Mouse (Mus musculus) MEL (cell line): ENCODE results near the gene Cald1. TPM values are rescaled to one million over a fixed set of nuclear protein-coding genes. Genes with fewer than 3 reads are reported as not detected.
A peak's percentile ranks its signal among the peaks of the same experiment; 100 is the strongest.

Experiments
- DNase-seq: peaks from one replicate; pipeline ENCODE4 v3.0.0; 2011; ENCODE audit warnings: low read depth, low spot score
- H3K27ac ChIP-seq: 2 replicates; pipeline ENCODE4 v1.5.1; 2012; ENCODE audit warnings: low read depth, mild to moderate bottlenecking, control low read depth, low read length, moderate library complexity; ENCODE audit not compliant: control insufficient read depth
- H3K27me3 ChIP-seq, 2 experiments: fragments of 150-350 bp in 1 of 2; sonication (generic) in 1 of 2; 2 replicates each; pipeline ENCODE4 v1.6.1; 2012; ENCODE audit warnings: low read length in 2 of 2, mild to moderate bottlenecking in 2 of 2, improper control_type of control experiment in 1 of 2, moderate library complexity in 1 of 2; ENCODE audit not compliant: insufficient read depth in 2 of 2, control insufficient read depth in 1 of 2
- H3K36me3 ChIP-seq, 2 experiments: 2 replicates each; pipeline ENCODE4 v1.6.1; 2012 to 2014; ENCODE audit warnings: low read length in 2 of 2, improper control_type of control experiment in 1 of 2, inconsistent platforms in 1 of 2, mild to moderate bottlenecking in 1 of 2; ENCODE audit not compliant: insufficient read depth in 2 of 2, control insufficient read depth in 1 of 2
- H3K4me1 ChIP-seq, 2 experiments: fragments of 150-350 bp in 1 of 2; sonication (generic) in 1 of 2; 2 replicates each; pipeline ENCODE4 v1.6.1; 2012; ENCODE audit warnings: low read length in 2 of 2, improper control_type of control experiment in 1 of 2, mild to moderate bottlenecking in 1 of 2; ENCODE audit not compliant: insufficient read depth in 2 of 2, control insufficient read depth in 1 of 2
- H3K4me3 ChIP-seq, 2 experiments: fragments of 150-350 bp in 1 of 2; sonication (generic) in 1 of 2; 2 replicates each; pipeline ENCODE4 v1.5.1; 2012; ENCODE audit warnings: low read depth in 2 of 2, low read length in 2 of 2, mild to moderate bottlenecking in 2 of 2, moderate library complexity in 2 of 2, control low read depth in 1 of 2, improper control_type of control experiment in 1 of 2; ENCODE audit not compliant: control insufficient read depth in 1 of 2, insufficient read depth in 1 of 2
- H3K79me2 ChIP-seq: 2 replicates; pipeline ENCODE4 v1.6.1; 2012; ENCODE audit warnings: mild to moderate bottlenecking, low read length, moderate library complexity; ENCODE audit not compliant: control insufficient read depth, poor library complexity, insufficient read depth
- H3K9ac ChIP-seq: 2 replicates; pipeline ENCODE4 v1.6.1; 2012; ENCODE audit warnings: low read depth, mild to moderate bottlenecking, control low read depth, low read length, moderate library complexity; ENCODE audit not compliant: control insufficient read depth, poor library complexity, severe bottlenecking
- H3K9me3 ChIP-seq: fragments of 150-350 bp; sonication (generic); replicated peaks from 2 replicates; pipeline ENCODE4 v1.6.1; 2012; ENCODE audit warnings: mild to moderate bottlenecking, low read length, improper control_type of control experiment, moderate library complexity; ENCODE audit not compliant: insufficient read depth
- BHLHE40 ChIP-seq: IDR thresholded peaks from 2 replicates; pipeline ENCODE4 v1.6.1; 2012; ENCODE audit warnings: low read depth, mild to moderate bottlenecking, inconsistent platforms, low read length, improper control_type of control experiment, borderline replicate concordance
- CHD1 ChIP-seq: IDR thresholded peaks from 2 replicates; pipeline ENCODE4 v1.6.1; 2012; ENCODE audit warnings: low read depth, mild to moderate bottlenecking, inconsistent platforms, low read length, improper control_type of control experiment
- CHD2 ChIP-seq: IDR thresholded peaks from 2 replicates; pipeline ENCODE4 v1.6.1; 2011; ENCODE audit warnings: low read length, improper control_type of control experiment
- CTCF ChIP-seq, 3 experiments: IDR thresholded peaks in 2 of 3; conservative IDR thresholded peaks in 1 of 3; 2 replicates each; pipeline ENCODE4 v1.5.1; 2011 to 2012; ENCODE audit warnings: low read length in 3 of 3, low read depth in 2 of 3, mild to moderate bottlenecking in 2 of 3, improper control_type of control experiment in 1 of 3, inconsistent platforms in 1 of 3, mixed read lengths in 1 of 3, moderate library complexity in 1 of 3; ENCODE audit not compliant: control insufficient read depth in 1 of 3, insufficient read depth in 1 of 3, poor library complexity in 1 of 3, severe bottlenecking in 1 of 3
- ELF1 ChIP-seq: IDR thresholded peaks from 2 replicates; pipeline ENCODE4 v1.6.1; 2014; ENCODE audit warnings: low read depth, mild to moderate bottlenecking, inconsistent platforms, low read length, improper control_type of control experiment, moderate library complexity
- ETS1 ChIP-seq: IDR thresholded peaks from 2 replicates; pipeline ENCODE4 v1.6.1; 2012; ENCODE audit warnings: low read depth, mild to moderate bottlenecking, inconsistent platforms, low read length, improper control_type of control experiment, moderate library complexity
- GABPA ChIP-seq: IDR thresholded peaks from 2 replicates; pipeline ENCODE4 v1.6.1; 2012; ENCODE audit warnings: low read depth, mild to moderate bottlenecking, inconsistent platforms, low read length, improper control_type of control experiment, moderate library complexity
- HCFC1 ChIP-seq: IDR thresholded peaks from 2 replicates; pipeline ENCODE4 v1.6.1; 2012; ENCODE audit warnings: low read depth, mild to moderate bottlenecking, inconsistent platforms, low read length, improper control_type of control experiment, moderate library complexity
- MAFK ChIP-seq: IDR thresholded peaks from 2 replicates; pipeline ENCODE4 v1.6.1; 2011; ENCODE audit warnings: low read depth, mild to moderate bottlenecking, low read length, improper control_type of control experiment, borderline replicate concordance
- MAX ChIP-seq: IDR thresholded peaks from 2 replicates; pipeline ENCODE4 v1.6.1; 2011; ENCODE audit warnings: low read length, improper control_type of control experiment
- MAZ ChIP-seq: IDR thresholded peaks from 2 replicates; pipeline ENCODE4 v1.6.1; 2012; ENCODE audit warnings: low read depth, mild to moderate bottlenecking, inconsistent platforms, low read length, improper control_type of control experiment
- MEF2A ChIP-seq: IDR thresholded peaks from 2 replicates; pipeline ENCODE4 v1.6.1; 2014; ENCODE audit warnings: low read depth, mild to moderate bottlenecking, inconsistent platforms, low read length, improper control_type of control experiment; ENCODE audit not compliant: poor library complexity, insufficient replicate concordance, severe bottlenecking; ENCODE audit errors: extremely low read depth
- MYC ChIP-seq: IDR thresholded peaks from 2 replicates; pipeline ENCODE4 v1.6.1; 2011; ENCODE audit warnings: low read depth, mild to moderate bottlenecking, low read length, improper control_type of control experiment, moderate library complexity
- POLR2A ChIP-seq, 2 experiments: IDR thresholded peaks; 2 replicates each; pipeline ENCODE4 v1.6.1; 2011 to 2012; ENCODE audit warnings: low read length in 2 of 2, mild to moderate bottlenecking in 2 of 2, control low read depth in 1 of 2, improper control_type of control experiment in 1 of 2, low read depth in 1 of 2, moderate library complexity in 1 of 2; ENCODE audit not compliant: control insufficient read depth in 1 of 2, insufficient read depth in 1 of 2, poor library complexity in 1 of 2
- SMC3 ChIP-seq: IDR thresholded peaks from 2 replicates; pipeline ENCODE4 v1.6.1; 2011; ENCODE audit warnings: low read depth, low read length, improper control_type of control experiment
- TBP ChIP-seq: IDR thresholded peaks from 2 replicates; pipeline ENCODE4 v1.8.0; 2011; ENCODE audit warnings: low read depth, low read length, improper control_type of control experiment
- TCF12 ChIP-seq: IDR thresholded peaks from 2 replicates; pipeline ENCODE4 v1.6.1; 2014; ENCODE audit warnings: low read depth, mild to moderate bottlenecking, inconsistent platforms, low read length, improper control_type of control experiment, moderate library complexity
- USF1 ChIP-seq: IDR thresholded peaks from 2 replicates; pipeline ENCODE4 v1.6.1; 2014; ENCODE audit warnings: low read depth, mild to moderate bottlenecking, inconsistent platforms, low read length, improper control_type of control experiment, moderate library complexity
- USF2 ChIP-seq, 2 experiments: IDR thresholded peaks; 2 replicates each; pipeline ENCODE4 v1.6.1; 2011 to 2012; ENCODE audit warnings: improper control_type of control experiment in 2 of 2, low read length in 2 of 2, borderline replicate concordance in 1 of 2, inconsistent platforms in 1 of 2, low read depth in 1 of 2, mild to moderate bottlenecking in 1 of 2; ENCODE audit not compliant: insufficient read depth in 1 of 2
- ZC3H11A ChIP-seq: IDR thresholded peaks from 2 replicates; pipeline ENCODE4 v1.6.1; 2012; ENCODE audit warnings: low read depth, mild to moderate bottlenecking, inconsistent platforms, low read length, improper control_type of control experiment
- polyA plus RNA-seq, 2 experiments: library from polyadenylated mRNA; stranded (reverse) in 1 of 2; unstranded in 1 of 2; fragments of >175 nt in 1 of 2; fragments of >200 nt in 1 of 2; gene quantifications; 2 replicates each; pipeline versions ENCODE4 v1.2.1 to v1.2.4; 2012; ENCODE audit warnings: low replicate concordance in 2 of 2, low read depth in 1 of 2; ENCODE audit not compliant: insufficient read length in 2 of 2, insufficient read depth in 1 of 2, missing spikeins in 1 of 2
- total RNA-seq: library from RNA; depleted of rRNA; stranded (reverse); fragments of 300-350 nt; gene quantifications from 2 replicates; pipeline ENCODE4 v1.2.3, GENCODE M21; 2012

Cald1 gene
- total and polyA plus RNA-seq, 3 experiments, result not detected

- H3K27me3 ChIP-seq, result peaks cover 5 to 13% of the 10 kb centered on the region in 2 experiments
- no peak overlapping the region for H3K9ac ChIP-seq
- H3K4me3 ChIP-seq, result no peak overlapping the region
- H3K36me3 ChIP-seq, result no peaks in the 10 kb centered on the region
- peak; percentile 26 for DNase-seq
- no peaks in the 10 kb centered on the region for H3K4me1 ChIP-seq
- no peaks in the 10 kb centered on the region for H3K9me3 ChIP-seq
- TF ChIP-seq MAFK (no peak), ELF1 (no peak), USF2 (IDR thresholded peaks at IDR 0.05; ENCODE audit: borderline replicate concordance in 1 of 2, insufficient read depth in 1 of 2, low read depth in 1 of 2, low read length in 2 of 2) (peak in 1 of 2 experiments; percentile 38; a peak in 1 of 4 replicates), HCFC1 (no peak), MAX (no peak), SMC3 (peak; percentile 39), USF1 (peak; percentile 82), CTCF (IDR thresholded peaks at IDR 0.05 in 2 of 3, conservative IDR thresholded peaks at IDR 0.05 in 1 of 3; ENCODE audit: control insufficient read depth in 1 of 3, insufficient read depth in 1 of 3, low read depth in 2 of 3, low read length in 3 of 3, poor library complexity in 1 of 3, severe bottlenecking in 1 of 3) (peak in 2 of 3 experiments; percentile 35 to 43; a peak in 4 of 6 replicates), MEF2A (no peak), BHLHE40 (no peak), ETS1 (no peak), CHD1 (no peak), MYC (0 out of 2 replicates have a peak, but pooled peaks have one; percentile 18), ZC3H11A (peak; percentile 21; the same call in 1 of the 2 replicates), MAZ (no peak), GABPA (no peak)
- H3K27ac ChIP-seq, result no peak overlapping the region
- no peaks in the 10 kb centered on the region; the same call in 1 of the 2 replicates for H3K79me2 ChIP-seq
Measured at GRCm38 (mm10) chr6:34777981-34778668, 179.8 kb downstream of the Cald1 start.

- peaks cover 5 to 15% of the 10 kb centered on the region in 2 experiments for H3K27me3 ChIP-seq
- H3K4me3 ChIP-seq, result peak within 1 kb of the TSS; percentile 40 to 47; a peak in 3 of 4 replicates
- peak within 1 kb of the TSS; percentile 59 for H3K27ac ChIP-seq
- H3K4me1 ChIP-seq, result no peaks in the 10 kb centered on the region
- TF ChIP-seq HCFC1, result no peak
- TF ChIP-seq MAFK, result no peak
- TF ChIP-seq USF1, result no peak
- TF ChIP-seq CHD2, result peak; percentile 36; the same call in 1 of the 2 replicates
- TF ChIP-seq POLR2A (IDR thresholded peaks at IDR 0.05; ENCODE audit: control insufficient read depth in 1 of 2, insufficient read depth in 1 of 2, low read depth in 1 of 2, low read length in 2 of 2, poor library complexity in 1 of 2), result peak; percentile 23 to 37; a peak in 1 of 4 replicates
- TF ChIP-seq BHLHE40, result no peak
- TF ChIP-seq TCF12, result no peak
- no peak for TF ChIP-seq TBP
- no peaks in the 10 kb centered on the region for H3K9me3 ChIP-seq
- no peaks in the 10 kb centered on the region for H3K36me3 ChIP-seq
- H3K79me2 ChIP-seq, result no peaks in the 10 kb centered on the region; the same call in 1 of the 2 replicates
- peak within 1 kb of the TSS; percentile 72 for H3K9ac ChIP-seq
- peak; percentile 62 for DNase-seq
Measured at GRCm38 (mm10) chr6:34780231-34780942, 182.1 kb downstream of the Cald1 start, which contains the start of gene Agbl3. Agbl3 (plus strand) TSS chr6:34780432.
